Mouse (Mus musculus) adipocyte (in vitro differentiated cells): ENCODE results near the gene Dennd5b.
A peak's percentile ranks its signal among the peaks of the same experiment; 100 is the strongest.
"Not testable (repeated sequence)": the region's sequence is repeated elsewhere in the genome, so short reads cannot be mapped to it uniquely, and the experiment has no call there.

Experiments
- DNase-seq: peaks from one replicate; pipeline ENCODE4 v3.0.0-alpha.2; 2016; ENCODE audit warnings: low spot score

Dennd5b gene

DNA sequence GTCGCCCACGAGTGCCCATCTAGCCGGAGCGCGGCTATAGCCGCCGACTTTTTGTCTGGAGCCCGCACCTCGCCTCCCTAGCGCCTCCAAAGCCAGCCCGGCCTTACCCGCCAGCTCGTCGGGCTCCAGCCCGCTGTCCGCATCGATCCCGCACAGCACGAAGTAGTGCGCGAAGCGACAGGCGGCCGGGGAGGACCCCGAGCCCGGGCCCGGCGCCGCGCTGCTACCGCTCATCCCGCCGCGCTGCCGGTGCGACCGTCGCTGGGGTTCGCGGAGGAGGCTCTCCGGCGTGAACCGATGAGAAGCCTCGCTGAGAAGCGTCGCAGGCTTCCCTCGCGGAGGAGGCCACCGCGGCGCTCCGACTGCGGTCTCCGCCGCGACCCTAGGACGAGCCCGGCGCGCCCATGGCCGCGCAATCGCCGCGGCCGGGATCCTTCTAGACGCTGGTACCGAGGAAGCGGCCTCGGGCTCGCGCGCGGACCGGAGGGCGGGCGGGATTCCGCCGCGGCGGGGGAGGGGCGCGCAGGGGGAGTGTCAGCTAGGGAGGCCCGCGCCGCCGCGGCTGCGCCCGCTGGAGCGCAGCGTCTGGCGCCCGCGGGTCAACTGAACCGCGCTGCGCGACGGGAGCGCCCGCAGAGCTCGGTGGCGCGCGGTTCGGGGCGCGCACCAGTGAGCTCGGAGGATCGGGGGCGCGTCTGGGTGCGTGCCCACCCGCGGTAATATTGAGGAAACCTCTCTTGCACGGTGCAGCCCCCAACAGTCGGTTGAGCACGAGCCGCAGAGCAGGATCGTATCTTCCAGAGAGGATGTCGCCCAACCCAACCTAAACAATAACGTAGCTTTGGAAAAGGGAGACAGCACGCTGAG is at the start of gene Dennd5b:
Gene Dennd5b (minus strand): TSS at position 605 of the 867 bp plus-strand sequence.
- DNase-seq, result no peak

DNA sequence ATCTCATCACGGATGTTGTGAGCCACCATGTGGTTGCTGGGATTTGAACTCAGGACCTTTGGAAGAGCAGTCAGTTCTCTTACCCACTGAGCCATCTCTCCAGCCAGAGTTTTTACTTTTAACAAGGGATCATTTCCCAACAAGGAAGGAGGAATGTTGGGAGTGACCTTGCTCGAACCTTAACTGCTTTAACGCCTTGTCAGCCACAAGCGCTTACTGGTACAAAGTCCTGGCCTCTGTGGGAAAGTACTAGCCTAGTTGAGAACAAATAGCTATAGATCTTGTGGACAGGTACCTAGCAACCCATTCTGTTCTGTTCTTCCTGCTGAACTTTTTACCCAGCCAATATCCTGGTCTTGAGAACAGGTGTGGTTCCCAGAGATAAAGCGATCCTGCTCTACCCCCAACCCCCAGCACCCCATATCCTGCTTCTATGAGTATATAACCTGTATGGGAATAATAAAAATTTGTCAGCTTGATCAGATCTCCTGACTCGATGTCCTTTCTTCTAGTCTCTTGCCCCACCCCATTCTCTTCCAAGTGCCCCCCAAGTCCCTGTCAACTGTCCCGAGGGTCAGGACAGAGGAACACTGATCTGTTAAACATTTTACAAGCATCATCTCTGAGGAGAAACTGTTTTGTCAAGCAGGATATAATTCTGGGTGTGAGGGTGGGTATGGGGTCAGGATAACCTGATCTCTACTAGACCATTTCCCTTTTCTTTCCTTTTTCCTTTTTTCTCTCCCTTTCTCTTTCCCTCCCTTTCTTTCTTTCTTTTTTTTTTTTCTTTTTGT is 47.2 kb upstream of the Dennd5b start:
- DNase-seq, result no peak

DNA sequence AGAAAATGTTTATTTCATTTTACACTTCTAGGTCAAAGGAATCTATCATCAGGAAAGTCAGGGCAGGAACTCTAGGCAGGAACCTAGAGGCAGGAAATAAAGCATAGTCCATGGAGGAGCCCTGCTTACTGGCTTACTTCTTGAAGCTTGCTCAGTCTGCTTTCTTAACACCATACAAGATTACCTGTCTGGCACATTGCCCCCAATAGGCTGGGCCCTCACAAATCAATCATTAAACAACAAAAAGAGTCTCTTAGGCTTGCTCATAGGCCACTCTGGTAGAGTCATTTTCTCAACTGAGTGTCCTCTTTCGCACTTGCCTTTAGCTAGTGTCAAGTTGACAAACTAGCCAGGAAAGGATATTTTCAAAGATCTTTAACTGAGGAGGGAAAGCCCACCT is 43.7 kb upstream of the Dennd5b start:
- no peak for DNase-seq

DNA sequence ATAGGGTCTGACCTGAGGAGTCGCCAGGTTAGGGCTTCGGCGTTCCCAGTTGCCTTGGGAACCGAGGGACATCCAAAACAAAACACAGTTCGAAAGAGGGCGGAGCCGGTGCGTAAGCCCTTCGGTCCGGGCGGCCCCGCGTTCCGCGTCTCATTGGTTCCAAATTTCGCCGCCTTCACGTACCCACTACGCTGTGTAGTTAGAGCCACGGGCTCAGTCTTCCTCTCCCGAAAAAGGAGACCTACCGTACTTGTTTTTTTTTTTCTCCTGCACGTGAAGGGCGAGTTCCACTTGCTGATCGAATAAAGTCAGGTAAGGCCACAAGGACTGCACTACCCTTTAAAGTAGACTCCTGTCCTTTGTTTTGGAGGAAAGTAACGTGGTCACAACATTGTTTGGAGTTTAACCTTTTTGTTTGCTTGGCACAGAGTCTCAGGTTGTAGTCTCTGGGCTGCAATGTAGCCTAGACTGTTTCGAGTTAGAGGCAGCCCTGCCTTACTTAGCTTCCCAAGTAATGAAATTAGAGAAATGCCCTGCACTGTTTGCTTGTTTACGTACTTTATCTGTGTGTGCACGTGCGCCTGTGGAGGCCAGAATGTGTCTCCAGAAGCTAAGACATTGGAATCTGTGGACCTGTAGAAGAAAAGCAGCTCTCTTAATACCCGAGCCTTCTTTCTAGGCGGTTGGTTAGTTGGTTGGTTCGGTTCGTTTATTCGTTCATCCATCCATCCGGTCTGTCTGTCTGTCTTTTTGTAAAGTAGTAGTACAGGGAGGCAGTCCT is 40.1 kb upstream of the Dennd5b start:
- peak; percentile 91 for DNase-seq

DNA sequence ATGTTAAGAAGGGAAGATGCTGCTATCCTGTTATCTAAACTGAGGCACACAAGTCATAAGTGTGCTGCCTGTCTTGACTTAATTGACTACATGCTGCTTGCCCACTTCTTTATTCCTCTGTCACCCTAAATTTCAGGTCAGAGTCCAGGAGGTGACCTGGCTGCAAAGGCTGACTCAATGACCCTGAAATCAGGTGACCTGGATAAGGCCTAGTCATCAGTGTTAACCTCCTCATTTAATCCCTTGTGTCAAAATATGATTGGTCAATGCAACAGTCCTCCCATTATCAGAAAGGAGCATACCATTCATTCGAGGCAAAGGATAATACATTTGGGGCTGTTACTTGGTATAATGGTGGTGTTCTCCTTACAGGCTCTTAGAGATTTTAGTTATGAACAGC is 38.0 kb upstream of the Dennd5b start, which contains the start of gene Etfbkmt:
Gene Etfbkmt (plus strand): TSS at position 379 of the 400 bp plus-strand sequence.
- DNase-seq, result no peak

DNA sequence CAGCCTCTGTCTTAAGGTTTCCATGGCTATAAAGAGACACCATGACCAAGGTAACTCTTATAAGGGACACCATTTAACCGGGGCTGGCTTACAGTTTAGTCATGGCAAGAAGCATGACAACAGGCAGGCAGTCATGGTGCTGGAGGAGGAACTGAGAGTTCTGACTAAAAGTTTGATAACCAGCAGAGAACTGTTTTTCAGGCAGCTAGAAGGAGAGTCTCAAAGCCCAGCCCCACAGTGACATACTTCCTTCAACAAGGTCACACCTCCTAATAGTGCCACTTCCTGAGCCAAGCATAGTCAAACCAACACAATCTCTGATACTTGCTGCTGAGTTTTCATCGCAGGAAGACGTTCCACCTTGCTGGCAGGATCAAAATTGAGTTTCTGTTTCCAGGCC is 37.5 kb upstream of the Dennd5b start:
- DNase-seq, result no peak

DNA sequence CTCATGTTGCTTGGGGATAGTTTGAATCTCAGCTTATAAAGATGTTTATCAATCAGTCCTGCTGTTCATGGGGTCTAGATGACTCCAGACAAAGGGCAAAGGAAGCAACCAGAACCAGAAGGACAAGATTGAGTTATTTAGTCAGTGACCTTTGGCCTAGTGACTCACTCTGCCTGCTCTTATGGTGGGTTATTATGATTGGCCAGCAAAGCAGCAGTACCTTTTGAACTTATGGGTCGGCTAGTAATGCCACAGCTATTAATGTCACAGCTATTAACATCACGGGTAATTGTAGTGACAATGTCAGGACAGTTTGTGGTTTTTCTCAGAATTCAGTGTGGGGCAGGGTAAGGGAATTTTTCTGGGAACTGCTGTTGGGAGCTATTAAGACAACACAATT is 36.5 kb upstream of the Dennd5b start:
- no peak for DNase-seq

DNA sequence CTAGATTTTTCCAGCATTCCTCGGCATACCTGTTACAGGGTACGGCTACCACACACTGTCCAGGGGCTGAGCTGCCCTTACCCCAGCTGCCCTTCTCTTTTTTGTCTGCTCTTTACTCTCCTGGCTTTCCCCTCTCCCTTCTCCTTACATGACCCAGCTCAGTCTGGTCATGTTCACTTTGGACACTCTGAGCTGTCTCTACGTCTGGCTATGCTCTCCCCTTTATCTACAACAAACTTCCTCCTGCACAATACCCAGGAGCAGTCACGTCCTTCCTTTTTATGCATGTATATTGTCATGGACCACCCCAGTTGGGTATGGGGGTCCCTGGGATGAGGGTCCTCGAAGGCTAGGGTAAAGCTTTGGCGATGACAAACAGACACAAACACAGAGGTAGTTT is 34.2 kb upstream of the Dennd5b start:
- DNase-seq, result no peak

DNA sequence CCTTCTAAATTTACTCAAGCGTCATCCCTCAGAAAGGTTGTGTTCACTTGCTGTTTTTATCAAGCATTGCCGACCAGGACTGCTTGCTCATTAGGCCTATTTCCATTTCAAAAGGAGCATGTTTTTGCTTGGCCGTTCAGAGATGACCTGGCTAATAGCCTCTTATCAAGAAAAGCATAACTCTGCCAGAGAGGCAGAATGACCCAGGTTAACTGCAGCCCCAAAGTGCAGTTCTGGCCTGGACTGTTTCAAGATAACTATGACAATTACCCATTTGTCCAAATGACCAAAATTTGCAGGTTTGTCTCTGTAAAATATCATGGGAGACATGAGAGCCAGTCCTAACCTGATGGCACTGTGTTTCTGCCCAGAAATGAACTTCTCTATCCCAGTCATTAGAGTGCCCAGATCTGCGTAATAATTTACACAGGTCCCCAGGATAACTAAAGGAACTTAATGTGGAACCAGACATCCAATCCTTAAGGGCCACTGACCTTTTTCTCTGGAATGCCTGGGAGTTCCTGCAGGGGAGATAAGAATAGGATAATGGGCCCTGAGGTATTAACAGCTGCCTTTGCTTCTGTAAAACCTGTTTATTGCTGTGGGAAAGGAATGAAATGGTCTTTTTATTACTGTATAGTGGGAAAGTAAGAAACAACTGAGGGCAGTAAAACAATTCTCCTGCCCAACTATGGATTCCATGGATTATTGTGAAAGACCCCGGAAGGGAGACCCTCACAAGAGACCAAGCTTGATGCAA is 33.1 kb upstream of the Dennd5b start:
- DNase-seq, result no peak

DNA sequence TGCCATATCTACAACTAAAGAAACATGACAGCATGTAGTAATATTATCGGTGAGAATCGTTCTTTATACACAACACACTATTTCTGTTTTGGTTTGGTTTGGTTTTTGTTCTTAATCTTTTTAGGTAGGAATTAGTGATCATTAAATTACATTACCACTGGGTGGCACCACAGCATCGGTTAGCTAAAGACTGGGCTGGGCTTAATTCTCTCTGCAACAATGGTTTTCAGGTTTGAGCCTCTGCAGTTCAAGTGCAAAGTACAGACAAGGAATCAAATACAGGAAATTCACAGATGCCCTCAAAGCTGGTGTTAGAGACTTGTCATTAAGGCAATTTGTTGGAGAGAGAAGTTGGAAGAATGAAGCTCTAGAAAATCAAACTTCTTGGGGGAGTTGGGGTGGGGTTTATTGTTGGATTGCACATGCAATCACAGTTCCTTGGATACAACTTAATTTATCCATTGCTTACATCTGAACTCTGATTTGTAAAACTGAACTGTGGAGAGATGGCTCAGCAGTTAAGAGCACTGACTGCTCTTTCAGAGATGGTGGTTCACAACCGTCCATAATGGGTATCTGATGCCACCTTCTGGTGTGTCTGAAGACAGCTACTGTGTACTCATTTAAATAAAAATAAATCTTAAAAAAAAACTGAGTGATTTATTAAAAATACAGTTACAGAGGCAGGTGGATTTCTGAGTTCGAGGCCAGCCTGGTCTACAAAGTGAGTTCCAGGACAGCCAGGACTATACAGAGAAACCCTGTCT is 31.0 kb upstream of the Dennd5b start:
- peak; percentile 89 for DNase-seq

DNA sequence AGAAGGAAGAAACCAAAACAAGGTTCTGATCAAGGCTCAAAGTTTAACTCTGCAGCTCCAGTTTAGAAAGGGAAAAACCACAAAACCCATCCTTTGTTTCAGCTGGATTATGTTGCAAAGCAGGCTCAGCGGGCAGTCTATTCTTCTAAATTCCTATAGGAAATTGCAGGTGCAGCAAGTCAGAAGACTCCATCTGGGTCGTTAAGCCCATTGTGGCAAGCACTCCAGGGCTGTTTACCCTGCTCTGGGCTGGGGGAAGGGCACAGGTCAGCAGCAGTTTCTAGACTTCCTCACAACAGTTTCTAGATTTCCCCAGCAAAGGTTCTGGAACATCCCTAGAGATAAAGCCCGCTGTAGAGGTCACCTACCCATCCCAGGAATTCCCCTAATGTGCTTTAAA is 29.6 kb upstream of the Dennd5b start:
- no peak for DNase-seq

DNA sequence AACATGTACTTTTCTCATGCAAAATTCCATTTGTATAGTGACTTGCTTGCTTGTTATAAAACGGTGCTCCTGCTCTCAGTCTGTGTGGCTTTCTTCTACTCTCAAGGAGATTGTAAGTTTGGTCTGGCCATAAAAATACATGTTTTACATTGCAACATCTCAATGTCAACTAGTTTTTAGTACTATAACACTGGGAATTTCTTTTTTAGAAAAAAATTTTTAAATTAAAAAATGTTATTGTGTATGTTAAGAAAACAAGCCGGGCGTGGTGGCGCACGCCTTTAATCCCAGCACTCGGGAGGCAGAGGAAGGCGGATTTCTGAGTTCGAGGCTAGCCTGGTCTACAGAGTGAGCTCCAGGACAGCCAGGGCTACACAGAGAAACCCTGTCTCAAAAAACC is 28.4 kb upstream of the Dennd5b start, which contains the start of gene Gm10203:
Gene Gm10203 (plus strand): TSS at position 301 of the 400 bp plus-strand sequence.
- not testable (repeated sequence) for DNase-seq

DNA sequence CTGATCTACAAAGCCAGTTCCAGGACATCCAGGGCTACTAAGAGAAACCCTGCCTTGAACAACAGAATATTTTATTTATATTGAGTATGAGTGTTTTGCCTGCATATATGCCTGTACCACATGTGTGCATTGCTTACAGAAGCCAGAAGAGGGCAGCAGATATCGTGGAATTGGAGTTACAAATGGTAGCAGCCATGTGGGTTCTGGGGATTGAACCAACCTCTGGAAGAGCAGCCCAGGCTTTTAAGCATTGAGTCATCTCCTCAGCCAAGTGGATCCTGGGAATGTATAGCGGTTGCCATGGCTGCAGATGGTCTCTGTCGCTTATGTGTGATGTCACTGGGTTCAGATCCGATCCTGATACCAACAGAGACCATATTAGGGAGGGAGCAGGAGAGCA is 25.2 kb upstream of the Dennd5b start:
- peak; percentile 37 for DNase-seq

DNA sequence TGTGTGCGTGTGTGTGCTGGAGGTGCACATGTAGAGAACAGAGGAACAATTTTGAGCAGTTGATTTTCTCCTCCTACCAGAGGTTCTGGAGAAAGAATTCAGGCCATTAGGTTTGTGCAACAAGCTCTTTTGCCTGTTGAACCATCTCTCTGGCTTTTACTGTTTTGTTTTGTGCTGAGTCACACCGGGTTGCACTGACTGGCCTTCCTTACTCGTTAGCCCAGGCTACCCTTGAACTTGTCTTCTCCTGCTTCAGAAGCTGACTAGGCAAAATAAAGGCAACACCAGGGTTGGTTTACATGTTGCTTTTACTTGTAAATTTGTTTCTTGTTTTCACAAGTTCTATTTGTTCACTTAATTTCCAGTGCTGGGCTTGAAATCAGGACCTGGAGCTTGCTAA is 21.6 kb upstream of the Dennd5b start:
- DNase-seq, result no peak

DNA sequence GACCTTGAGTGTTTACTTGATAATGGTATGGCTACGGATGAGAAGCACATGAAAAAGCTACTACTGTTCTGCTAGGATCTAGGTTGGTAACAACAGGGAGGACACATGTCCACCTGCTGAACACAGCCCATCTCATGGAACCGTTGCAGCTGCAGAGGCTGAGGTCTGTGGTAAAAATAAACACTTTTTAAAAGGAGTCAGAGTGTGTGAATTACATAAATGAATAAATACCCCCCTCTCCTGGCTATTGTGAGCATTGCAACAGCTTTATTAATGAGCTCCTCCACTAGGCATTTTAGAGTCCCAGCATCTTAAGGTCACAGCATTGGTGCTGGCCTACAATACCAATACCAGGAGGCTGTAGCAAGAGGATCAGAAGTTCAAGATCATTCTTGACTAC is 18.4 kb upstream of the Dennd5b start:
- peak; percentile 88 for DNase-seq

DNA sequence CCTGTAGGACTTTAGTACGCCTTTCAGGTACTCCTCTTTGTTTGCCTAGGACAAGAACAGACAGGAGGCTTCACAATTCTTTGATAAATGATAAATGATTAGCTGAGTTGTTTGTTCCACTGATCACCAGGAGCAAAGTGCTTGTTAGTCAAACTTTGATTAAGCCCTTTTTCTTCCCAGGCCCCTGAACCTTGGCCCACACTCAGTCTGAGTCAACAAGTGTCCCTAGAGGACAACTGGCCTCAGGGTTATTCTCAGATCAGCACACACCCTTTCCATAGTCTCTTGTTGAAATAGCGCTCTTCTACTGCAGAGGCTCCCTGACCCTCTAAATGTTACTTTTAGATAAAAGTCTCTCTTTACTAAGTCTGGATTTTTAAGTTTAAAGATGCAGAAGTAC is 17.5 kb upstream of the Dennd5b start:
- DNase-seq, result peak; percentile 76

DNA sequence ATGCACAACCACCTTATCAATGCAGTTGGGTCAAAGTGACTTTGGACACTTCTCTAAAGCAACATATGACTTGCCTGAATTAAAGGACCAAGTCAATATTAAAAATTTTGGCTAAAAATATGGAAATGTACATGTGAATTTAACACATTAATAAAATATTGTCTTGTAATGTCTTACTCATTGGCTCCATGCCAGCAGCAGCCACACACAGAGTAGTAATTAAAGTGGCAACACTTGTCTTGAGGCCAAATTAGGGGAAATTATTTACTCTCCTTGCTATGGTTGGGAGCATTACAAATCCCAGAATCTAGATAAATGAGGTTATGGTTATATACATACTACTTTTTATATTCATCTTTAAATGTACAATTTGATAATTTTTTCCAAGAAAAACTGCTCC is 15.5 kb upstream of the Dennd5b start:
- no peak for DNase-seq

DNA sequence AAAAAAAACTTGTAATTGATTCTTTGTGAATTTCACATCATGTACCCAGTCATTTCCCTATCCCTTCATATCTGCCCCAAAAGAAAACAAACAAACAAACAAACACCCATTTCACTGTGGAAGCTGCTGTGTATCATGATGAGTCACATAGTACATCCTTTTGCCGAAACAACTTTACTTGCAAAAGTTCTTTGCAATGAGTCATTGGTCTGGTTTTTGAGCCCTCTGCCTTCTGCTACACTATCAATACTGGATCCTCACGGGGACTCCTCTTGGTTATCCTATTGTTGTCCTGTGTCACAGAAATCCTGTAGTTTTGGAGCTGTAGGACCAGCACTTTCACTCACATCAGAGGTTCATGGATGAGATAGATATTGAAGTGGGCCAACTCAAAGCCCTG is 7.4 kb upstream of the Dennd5b start:
- no peak for DNase-seq

DNA sequence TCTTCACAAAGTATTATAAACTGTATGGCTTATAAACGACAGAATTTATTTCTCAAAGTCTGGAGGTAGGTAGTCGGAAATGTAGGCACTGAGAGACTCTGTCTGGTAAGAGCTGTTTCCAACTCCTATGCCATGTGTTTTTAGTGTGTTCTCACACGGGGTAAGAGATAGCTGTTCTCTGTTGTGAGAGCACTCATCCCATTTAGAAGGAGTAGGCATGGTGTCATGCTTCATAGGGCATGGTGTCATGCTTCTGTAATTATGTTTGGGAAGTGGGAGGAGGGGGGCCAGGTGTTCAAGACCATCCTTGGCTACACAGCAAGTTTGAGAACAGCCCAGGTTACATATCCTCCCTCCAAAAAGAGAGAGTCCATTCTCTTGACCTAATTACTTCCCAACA is 6.1 kb upstream of the Dennd5b start:
- DNase-seq, result no peak

DNA sequence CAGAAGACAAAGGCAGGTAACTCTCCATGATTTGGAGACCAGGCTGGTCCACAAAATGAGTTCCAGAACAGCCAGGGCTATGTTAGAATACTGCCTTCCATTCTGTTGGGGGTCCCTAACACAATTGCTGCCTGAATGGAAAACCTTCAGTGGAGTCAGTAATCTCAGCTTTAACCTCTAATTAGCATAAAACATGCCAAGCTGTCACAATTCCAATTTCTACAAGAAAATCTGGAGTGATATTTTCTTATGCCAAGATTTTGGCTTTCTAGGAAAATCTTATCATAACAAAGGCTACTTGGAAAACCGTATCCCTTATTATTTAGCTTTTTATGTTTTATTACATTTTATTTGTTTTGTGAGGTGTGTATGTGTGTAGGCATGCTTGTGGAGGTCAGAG is 2.0 kb upstream of the Dennd5b start:
- no peak for DNase-seq

DNA sequence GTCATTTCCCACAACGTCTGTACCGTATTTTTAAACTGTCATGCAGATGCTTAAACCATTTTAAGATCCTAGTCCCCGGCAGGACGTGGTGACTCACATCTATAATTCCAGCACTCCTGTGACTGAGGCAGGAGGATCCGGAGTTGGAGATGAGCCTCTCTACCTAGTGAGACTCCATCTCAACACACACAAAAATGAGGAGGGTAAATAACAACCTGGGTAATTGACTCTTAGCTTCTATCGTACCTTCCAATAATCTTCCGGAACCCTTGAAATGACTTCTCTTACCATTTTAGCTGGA is 413 bp upstream of the Dennd5b start:
- DNase-seq, result no peak
